32 mouse cellular contexts compared by ENCODE assay signal in the genomic region with DNA sequence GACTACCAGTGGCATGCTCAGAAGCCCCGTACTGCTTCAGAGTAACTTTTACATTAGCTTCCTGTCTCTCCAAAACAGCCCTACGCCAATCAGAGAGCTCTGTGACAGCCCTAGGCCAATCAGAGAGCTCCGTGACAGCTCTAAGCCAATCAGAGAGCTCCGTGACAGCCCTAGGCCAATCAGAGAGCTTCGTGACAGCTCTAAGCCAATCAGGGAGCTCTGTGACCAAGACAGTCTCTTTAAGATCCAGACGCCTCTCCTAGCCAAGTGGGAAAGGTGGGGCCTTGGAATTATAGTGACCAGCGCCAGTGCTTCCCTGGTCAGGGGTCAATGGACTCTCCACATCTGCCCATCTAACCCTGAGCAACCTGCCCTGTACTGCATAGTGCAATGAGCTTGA.
A peak's percentile ranks its signal among the peaks of the same experiment; 100 is the strongest.
DNase-seq lines count a peak whose midpoint lies in the region; ATAC-seq and TF ChIP-seq lines count a peak whose summit lies in the region.
"Had no signal": no experiment of that assay in that cellular context is flagged by ENCODE, and none has a peak within 500 bp of the region (broad histone marks: within the 10 kb centered on the region; RNA-seq: fewer than 3 reads in every experiment).

No protein-coding gene starts in this region.

- no peak overlapping the region for H3K9ac ChIP-seq in forebrain, embryonic 16.5 days (replicated peaks; ENCODE audit: low read depth, low read length)
- H3K9ac ChIP-seq: embryonic facial prominence, embryonic 13.5 days; forebrain, postnatal 0 days; heart, embryonic 13.5 days; intestine, embryonic 15.5 days; lung, embryonic 15.5 days had no signal

- H3K4me2 ChIP-seq in forebrain, embryonic 16.5 days (ENCODE audit: low read length) = no peak overlapping the region
- H3K4me2 ChIP-seq: embryonic facial prominence, embryonic 13.5 days; heart, embryonic 13.5 days; intestine, embryonic 15.5 days; lung, embryonic 15.5 days; midbrain, embryonic 11.5 days had no signal

- H3K36me3 ChIP-seq in forebrain, embryonic 10.5 days (replicated peaks) = no peaks in the 10 kb centered on the region; the same call in 1 of the 2 replicates
- no peaks in the 10 kb centered on the region for H3K36me3 ChIP-seq in forebrain, embryonic 16.5 days (ENCODE audit: control insufficient read depth, insufficient read depth)
- no peaks in the 10 kb centered on the region for H3K36me3 ChIP-seq in testis, adult 2 months (ENCODE audit: control insufficient read depth, insufficient read depth, low read length)
- H3K36me3 ChIP-seq: embryonic facial prominence, embryonic 13.5 days; G1E; heart, embryonic 13.5 days; hindbrain, embryonic 10.5 days; intestine, embryonic 15.5 days; lung, embryonic 15.5 days had no signal

- peak; percentile 11 for DNase-seq in forebrain, embryonic 10.5 days (ENCODE audit: extremely low spot score, low spot score)
- no peak for DNase-seq in testis, postnatal 10 days (ENCODE audit: low spot score)
- peak; percentile 95 for DNase-seq in ZHBTc4 (ENCODE audit: low read depth, low spot score)
- no peak for DNase-seq in spleen, postnatal 10 days (ENCODE audit: low spot score in 2 of 2)
- DNase-seq in gastrocnemius, adult 8-10 months (ENCODE audit: low spot score in 2 of 2) = no peak
- DNase-seq: adrenal gland, postnatal 25 days; cerebellum, adult 11-12 months; cerebellum, adult 9-11 months; forebrain, postnatal 0 days; gastrocnemius, postnatal 25 days; heart, adult 18-20 months; heart, postnatal 10 days; kidney, adult 2 months; kidney, postnatal 36 days; liver; right cerebral cortex, adult 18-20 months; spleen, adult 18-20 months; thymus, adult 2 months; thymus, postnatal 36 days had no signal

- no peak for TF ChIP-seq CTCF in testis, adult 2 months (IDR thresholded peaks at IDR 0.05; ENCODE audit: control insufficient read depth, insufficient read depth, insufficient replicate concordance, low read depth, low read length)

- peaks cover 10% of the 10 kb centered on the region for H3K9me3 ChIP-seq in forebrain, embryonic 10.5 days
- H3K9me3 ChIP-seq in forebrain, embryonic 16.5 days (ENCODE audit: control insufficient read depth, low read length) = peaks cover 3% of the 10 kb centered on the region; the same call in 1 of the 2 replicates
- H3K9me3 ChIP-seq: embryonic facial prominence, embryonic 13.5 days; intestine, embryonic 15.5 days; lung, embryonic 15.5 days had no signal

- no peak for TF ChIP-seq POLR2A in testis, adult 2 months (IDR thresholded peaks at IDR 0.05; ENCODE audit: control insufficient read depth, low read depth, low read length)

- 82% methylated on average over 7 of the region's 7 CpGs for WGBS in forebrain, embryonic 10.5 days
- WGBS in forebrain, embryonic 16.5 days = 89% methylated on average over 7 of the region's 7 CpGs

- no peak for ATAC-seq in forebrain, embryonic 16.5 days
- ATAC-seq in frontal cortex, adult (ENCODE audit: low TSS enrichment) = no peak
- ATAC-seq: forebrain, postnatal 0 days; hindbrain, postnatal 0 days; intestine, embryonic 15.5 days; midbrain, embryonic 16.5 days had no signal

- no peak overlapping the region for H3K4me3 ChIP-seq in forebrain, embryonic 10.5 days
- no peak overlapping the region for H3K4me3 ChIP-seq in forebrain, embryonic 16.5 days (replicated peaks; ENCODE audit: low read length)
- H3K4me3 ChIP-seq in testis, adult 2 months (ENCODE audit: control insufficient read depth, low read depth, low read length) = peak overlapping the region; percentile 44
- H3K4me3 ChIP-seq: embryonic facial prominence, embryonic 13.5 days; heart, embryonic 13.5 days; hindbrain, embryonic 10.5 days; intestine, embryonic 15.5 days; layer of hippocampus, adult 2 months; lung, embryonic 15.5 days had no signal

- no peaks in the 10 kb centered on the region for H3K4me1 ChIP-seq in forebrain, embryonic 10.5 days
- H3K4me1 ChIP-seq in forebrain, embryonic 16.5 days (replicated peaks; ENCODE audit: control insufficient read depth, insufficient read depth, low read length) = no peaks in the 10 kb centered on the region
- no peaks in the 10 kb centered on the region; the same call in 1 of the 2 replicates for H3K4me1 ChIP-seq in testis, adult 2 months (ENCODE audit: control insufficient read depth, insufficient read depth, low read length)
- H3K4me1 ChIP-seq: embryonic facial prominence, embryonic 13.5 days; heart, embryonic 13.5 days; hindbrain, embryonic 10.5 days; intestine, embryonic 15.5 days; lung, embryonic 15.5 days had no signal

- H3K27ac ChIP-seq in forebrain, embryonic 10.5 days = no peak overlapping the region
- no peak overlapping the region for H3K27ac ChIP-seq in forebrain, embryonic 16.5 days (ENCODE audit: low read length)
- no peak overlapping the region for H3K27ac ChIP-seq in testis, adult 2 months (ENCODE audit: control insufficient read depth, insufficient read depth, low read depth, low read length)
- H3K27ac ChIP-seq: embryonic facial prominence, embryonic 13.5 days; heart, embryonic 13.5 days; hindbrain, embryonic 10.5 days; hindbrain, postnatal 0 days; intestine, embryonic 15.5 days; layer of hippocampus, adult 2 months; lung, embryonic 15.5 days had no signal

- H3K27me3 ChIP-seq in forebrain, embryonic 10.5 days (ENCODE audit: poor library complexity, severe bottlenecking) = no peaks in the 10 kb centered on the region
- no peaks in the 10 kb centered on the region for H3K27me3 ChIP-seq in forebrain, embryonic 16.5 days (replicated peaks; ENCODE audit: control insufficient read depth, insufficient read depth, low read length)
- no peaks in the 10 kb centered on the region for H3K27me3 ChIP-seq in testis, adult 2 months (ENCODE audit: control insufficient read depth, insufficient read depth, low read length)
- H3K27me3 ChIP-seq: embryonic facial prominence, embryonic 13.5 days; heart, embryonic 13.5 days; intestine, embryonic 15.5 days; lung, embryonic 15.5 days had no signal

Comparison
In these comparisons a context has a peak if more than half of its experiments do, and no peak if none do; other contexts are left out.
1. DNase-seq: peak in forebrain, embryonic 10.5 days (single experiment) and ZHBTc4 (single experiment); none in testis, postnatal 10 days (single experiment), spleen, postnatal 10 days (0 of 2) and gastrocnemius, adult 8-10 months (0 of 2).